Mouse (Mus musculus): ENCODE results near the gene Hsp90ab1.
A peak's percentile ranks its signal among the peaks of the same experiment; 100 is the strongest.

Gene Hsp90ab1

DNA sequence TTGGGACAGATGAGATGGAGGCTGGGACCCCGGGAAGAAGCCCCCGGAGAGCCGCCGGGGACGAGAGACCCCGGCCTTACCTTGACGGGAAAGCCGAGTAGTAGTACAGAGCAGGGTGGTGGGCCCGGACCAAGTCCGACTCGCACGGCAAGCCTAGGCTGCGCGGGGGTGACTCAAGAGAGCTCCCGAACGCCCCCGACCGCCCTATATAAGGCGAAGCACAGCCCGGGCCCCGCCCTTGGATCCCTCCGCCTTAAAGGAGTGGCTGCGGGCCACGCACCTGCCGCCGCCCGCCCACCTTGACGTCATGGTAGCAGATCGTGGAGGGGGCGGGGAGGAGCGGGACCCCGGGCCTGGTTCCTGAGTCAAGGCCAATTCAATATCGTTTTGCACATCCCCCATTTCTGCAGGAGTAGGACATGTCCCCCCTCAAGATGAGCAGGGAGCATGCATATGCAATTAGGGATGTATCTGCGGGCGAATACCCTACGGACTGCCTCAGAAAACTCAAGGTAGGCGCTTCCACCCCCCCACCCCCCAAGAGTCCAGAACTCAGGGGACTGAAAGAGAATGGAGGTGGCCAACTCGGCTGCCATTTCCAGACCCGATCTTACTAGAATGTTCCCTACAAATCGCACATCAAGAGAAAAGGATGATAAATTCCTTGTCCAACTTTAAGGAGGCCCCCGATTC, at the start of gene Hsp90ab1:
Hsp90ab1 (minus strand) TSS at position 185 of the 693 bp plus-strand sequence.
- peak; percentile 99 for DNase-seq (ENCODE audit: low spot score in 2 of 2)

DNA sequence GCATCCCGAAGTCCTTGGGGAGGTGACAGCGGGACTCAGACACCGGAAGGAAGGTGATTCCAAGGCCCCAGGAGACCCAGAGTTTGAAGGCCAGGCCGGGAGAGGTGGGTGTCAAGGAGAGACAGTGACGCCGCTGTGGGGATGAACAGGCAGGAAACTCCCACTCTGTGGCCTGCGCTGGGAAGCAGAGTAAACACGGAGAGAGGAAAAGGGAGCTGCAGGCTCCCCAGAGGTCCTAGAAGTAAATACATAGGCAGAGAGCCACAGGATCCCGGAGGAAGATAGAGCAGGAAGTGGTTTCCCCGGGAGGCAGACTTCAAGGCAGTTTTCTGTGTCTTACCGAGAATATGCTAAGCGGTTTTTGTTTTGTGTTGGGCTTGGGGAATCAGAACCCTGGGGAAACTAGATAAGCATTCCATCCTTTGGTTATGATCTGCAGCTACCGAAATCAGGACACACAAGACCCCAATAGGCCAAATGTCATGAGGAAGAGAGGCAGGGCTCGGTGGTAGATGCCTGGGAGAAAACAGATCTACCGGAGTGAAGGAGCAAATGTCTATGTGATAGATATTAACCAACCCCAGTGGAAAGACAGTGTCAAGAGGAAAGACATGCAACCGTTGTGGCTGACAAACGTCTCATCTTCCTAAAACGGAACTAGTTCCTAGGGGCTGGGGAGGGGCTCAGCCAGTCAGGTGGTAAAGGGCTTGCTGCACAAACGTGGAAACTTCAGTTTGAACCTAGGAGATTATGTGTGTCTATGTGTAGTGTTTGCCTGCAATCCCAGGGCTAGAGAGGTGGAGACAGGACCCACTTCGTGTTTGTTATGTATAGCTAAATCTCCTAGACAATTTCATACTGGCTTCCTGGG, 46.5 kb upstream of the Hsp90ab1 start:
- DNase-seq (ENCODE audit: low spot score in 2 of 2), result no peak

DNA sequence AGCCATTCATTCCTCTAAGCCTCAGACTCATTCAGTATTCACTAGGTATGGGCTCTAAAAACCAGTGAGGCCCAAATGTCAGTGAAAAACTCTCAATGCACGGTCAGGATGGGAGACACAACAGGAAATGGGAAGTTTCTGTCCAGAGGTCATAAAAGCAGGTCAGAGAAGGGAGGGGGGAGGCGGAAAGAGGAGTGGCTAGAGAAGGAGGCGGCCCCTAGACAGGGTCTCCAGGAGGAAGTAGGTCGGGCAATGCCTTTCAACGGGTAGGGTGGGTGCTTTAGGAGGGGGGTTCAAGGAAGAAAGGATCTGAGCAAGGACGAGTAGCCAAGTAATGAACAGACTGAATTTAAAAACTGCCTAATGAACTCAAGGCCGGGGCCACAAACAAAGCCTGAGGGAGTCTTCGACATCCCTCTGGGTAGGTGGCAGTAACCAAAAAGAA, 45.9 kb upstream of the Hsp90ab1 start:
- no peak for DNase-seq (ENCODE audit: low spot score in 2 of 2)

DNA sequence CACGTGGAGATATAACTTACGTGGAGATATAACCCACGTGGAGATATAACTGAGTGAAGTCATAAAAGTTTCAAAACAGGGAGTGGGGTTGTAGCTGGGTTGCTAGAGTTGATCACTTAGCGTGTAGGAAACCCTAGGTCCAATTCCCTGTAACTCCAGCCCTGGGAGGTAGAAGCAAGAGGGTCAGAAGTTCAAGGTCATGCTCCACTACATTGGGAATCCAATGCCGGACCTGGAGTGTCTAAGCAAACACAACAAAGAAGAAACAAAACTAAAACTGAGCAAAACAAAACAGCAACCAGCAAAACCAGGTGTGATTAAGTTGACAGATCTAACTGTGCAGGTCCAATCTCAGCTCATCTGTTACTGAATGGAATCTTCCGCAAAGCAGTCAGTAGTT, 44.6 kb upstream of the Hsp90ab1 start:
- DNase-seq (ENCODE audit: low spot score in 2 of 2), result no peak

DNA sequence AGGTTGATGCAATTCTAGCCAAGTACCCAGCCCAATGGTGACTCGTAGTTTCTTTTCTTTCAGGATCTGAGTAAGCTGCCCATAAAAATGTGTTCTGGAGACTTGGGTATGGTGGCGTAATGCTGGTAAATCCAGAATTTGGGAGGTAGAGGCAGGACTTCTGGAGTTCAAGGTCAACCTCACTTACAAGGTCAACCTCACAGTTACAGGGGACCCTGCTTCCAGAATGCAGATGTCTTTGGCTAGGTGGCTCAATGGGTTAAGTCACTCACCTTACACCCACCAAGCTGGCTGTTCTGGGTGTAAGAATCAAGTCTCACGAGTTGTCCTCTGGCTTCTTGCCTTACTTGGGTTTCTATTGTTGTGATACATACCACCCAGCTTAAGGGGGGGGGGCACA, 43.6 kb upstream of the Hsp90ab1 start:
- DNase-seq (ENCODE audit: low spot score in 2 of 2), result no peak

DNA sequence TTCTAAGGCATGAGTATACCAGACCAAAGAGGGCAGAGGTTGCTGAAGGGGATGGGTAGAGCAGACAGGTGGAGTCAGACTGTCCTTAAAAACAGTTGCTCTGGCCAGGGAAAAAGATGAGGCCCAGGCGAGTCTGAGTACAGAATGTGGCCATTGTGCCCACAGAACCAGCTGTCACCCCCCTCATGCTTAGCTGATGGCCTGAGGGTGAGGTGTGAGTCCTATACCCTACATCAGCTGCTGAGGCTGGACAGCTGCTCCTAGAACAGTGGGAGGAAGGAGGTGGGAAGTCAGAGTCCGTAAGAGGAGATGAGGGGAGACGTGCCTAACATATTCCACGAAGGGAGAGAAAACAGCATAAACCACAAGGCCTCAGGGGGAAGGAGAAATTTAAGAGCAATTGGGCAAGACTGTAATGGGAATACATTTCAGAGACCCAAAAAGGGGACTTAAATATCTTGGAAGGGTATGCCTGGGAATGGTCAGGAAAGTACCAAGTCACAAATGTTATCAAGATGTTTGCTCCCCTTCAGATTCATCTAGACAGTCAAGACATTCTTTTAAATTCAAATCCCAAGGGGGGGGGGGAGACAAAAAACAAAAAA, 43.1 kb upstream of the Hsp90ab1 start:
- no peak for DNase-seq (ENCODE audit: low spot score in 2 of 2)

DNA sequence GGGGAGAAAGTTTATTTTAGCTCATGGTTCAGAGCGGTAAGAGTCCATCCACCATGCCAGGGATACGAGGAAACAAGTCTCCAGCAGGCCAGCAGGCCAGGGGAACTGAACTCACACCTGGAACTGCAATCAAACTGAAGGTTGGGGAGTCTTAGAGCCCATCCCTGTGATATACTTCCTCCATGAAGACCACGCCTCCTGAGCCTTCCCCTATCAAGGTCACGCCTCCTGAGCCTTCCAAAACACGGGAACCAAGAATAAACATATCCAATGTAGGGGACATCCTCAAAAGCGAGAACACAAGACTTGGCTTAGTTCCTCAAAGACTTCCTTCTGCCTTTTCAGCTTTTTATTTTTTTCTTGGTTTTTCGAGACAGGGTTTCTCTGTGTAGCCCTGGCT, 39.9 kb upstream of the Hsp90ab1 start:
- no peak for DNase-seq (ENCODE audit: low spot score in 2 of 2)

DNA sequence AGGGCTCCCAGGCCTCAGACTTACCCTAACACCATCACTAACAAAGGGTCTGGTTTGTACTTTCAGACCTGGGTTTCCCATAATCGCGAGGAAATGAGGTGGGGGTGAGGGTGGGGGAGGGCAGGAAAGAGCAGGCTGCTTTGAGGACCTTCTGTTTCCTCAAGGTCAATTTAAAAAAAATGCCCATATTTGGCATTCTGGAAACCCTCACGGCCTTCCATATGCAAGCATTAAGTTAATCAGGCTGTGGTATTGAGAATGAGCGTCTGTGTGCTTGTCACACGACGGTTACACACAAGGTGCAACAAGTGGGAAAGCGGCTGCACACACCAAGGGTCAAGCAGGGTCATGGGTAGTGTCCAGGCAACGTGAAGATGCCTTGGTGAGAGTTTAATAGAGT, 38.9 kb upstream of the Hsp90ab1 start:
- no peak for DNase-seq (ENCODE audit: low spot score in 2 of 2)

DNA sequence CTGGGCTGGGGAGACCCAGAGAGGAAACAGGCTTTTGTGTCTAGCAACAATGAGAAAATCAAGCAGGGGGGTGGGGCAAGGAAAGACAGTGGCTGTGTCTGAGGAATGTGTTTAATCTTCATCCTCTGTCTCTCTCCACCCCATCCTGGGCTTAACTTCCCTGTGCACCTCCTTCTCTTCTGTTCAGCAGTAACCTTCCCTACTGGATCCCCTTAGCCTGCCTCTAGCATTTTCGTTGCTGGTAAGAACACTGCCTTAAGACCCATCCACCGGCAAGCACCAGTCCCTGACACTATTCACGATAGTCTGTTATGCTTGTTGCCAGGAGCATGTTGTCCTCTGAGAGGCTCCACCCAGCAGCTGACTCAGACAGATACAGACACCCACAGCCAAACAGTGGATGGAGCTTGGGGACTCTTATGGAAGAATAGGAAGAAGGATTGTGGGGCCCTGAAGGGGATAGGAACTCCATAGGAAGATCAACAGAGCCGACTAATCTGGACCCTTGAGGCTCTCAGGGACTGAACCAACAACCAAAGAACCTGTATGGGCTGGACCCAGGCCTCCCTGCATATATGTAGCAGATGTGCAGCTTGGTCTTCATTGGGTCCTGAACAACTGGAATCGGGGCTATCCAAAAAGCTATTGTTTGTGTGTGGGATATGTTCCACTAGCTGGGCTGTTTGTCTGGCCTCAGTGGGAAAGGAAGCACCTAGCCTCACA, 37.2 kb upstream of the Hsp90ab1 start:
- DNase-seq (ENCODE audit: low spot score in 2 of 2), result no peak

DNA sequence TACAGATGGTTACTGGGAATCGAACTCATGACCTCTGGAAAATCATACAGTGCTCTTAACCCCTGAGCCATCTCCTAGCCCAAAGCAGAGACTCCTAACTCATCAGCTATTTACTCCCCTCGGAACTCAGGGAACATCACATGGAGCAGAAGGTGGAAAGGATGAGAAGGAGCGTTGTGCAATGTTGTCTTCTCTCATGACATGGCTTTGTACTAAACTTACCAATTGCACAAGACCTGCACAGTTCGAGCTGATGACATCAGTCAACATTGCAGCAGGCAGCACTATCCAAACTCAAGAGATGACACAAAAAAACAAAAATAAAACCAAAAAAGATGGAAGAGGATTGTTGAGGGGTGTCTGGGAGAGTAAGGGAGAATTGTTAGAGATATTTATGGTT, 35.3 kb upstream of the Hsp90ab1 start:
- DNase-seq (ENCODE audit: low spot score in 2 of 2), result no peak

DNA sequence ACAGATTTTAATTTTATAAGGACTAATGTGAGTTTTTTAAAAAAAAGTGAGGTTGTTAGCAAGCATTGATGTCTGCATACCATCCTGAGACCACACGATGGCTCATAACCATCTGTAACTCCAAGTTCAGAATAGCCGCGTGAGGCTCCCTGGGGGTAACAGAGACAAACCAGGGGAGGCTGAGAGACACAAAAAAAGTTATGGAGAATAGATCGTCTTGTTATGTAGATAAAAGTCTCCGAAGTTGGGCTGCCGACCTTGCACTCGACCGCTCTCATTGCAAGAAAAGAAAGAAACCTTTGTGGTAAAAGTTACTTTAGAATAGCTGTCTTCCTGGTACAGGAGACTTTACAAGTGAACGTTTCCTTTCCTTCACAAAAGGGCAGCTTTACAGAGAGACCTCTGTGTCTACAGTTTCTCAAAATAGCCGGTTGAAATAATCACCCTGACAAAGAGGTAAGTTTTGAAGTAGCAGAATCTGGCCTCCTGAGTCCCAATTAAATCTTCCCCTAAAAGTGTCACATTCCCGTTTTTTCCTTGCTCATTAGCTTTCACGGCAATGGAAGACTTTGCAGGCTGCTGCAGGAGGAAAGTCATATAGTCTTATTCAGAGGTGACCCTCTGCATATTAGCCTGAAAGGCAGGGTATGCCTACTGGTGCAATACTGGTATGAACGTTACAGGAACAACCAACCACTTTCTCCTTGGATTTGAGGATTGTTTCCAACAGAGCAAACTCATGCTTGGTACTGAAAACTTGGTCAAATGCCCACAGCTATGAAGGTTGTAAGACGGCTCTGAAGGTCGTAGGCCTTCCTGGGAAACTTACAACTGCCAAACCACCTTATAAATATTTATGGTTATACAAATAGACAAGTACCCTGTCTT, 34.2 kb upstream of the Hsp90ab1 start:
- DNase-seq (ENCODE audit: low spot score in 2 of 2), result no peak

DNA sequence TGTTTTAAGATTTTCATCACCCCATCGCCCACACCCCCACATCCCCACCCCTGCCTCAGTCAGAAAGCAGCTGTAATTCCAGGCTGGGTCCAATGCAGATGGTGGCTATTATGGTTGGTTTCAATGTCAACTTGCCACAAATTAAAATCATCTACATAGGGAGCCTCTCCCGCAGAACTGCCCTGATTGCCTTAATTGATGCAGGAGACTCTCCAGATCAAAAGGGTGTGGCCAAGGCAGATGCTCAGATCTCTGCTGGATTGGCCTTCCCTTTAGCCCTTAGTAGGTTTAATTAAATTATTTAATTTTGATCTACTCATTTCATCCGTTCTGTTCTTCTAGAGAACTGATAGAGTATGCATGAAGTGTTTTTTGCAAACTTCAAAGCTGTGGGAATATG, 29.9 kb upstream of the Hsp90ab1 start:
- DNase-seq (ENCODE audit: low spot score in 2 of 2), result no peak

DNA sequence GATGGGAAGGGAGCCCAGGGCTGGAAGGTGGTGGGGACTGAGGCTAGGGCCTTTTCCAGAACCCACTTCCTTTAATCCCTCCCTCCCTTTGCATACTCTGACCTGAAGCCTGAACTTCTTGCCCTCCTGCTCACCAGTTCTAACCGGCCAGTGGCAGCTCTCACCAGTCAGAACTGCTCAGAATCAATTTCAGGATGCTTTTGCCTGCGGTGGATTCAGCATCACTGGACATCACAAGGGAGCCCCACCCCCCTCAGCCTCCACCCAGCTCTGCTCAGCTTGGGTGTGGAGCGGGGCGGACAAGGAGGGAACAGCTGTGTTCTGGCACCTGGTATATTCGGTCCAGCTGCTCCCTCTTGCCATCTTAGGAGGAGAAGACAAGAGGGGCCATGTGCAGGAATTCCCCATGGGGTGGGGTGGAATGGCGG, 28.8 kb upstream of the Hsp90ab1 start, which contains the start of gene Mymx:
Mymx (minus strand) TSS at position 226 of the 428 bp plus-strand sequence.
- DNase-seq (ENCODE audit: low spot score in 2 of 2), result no peak

DNA sequence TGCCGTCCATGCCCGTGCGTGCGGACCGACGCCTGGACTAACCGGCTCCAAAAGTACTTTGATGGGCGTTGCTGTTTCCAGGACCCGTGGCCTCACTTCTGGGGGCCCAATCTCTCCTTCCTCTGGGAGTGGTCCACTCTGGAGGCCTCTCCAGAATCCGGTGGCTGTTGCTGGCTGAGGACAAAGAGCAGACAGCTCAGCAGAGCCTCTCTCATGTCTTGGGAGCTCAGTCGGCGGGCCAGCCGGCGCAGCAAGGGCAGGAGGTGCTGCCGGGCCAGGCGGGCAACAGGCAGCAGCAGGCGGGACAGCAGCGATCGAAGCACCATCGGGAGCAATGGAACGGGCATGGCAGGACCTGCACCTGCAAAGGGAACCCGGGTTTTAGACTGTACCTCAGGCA, 28.3 kb upstream of the Hsp90ab1 start:
- no peak for DNase-seq (ENCODE audit: low spot score in 2 of 2)

DNA sequence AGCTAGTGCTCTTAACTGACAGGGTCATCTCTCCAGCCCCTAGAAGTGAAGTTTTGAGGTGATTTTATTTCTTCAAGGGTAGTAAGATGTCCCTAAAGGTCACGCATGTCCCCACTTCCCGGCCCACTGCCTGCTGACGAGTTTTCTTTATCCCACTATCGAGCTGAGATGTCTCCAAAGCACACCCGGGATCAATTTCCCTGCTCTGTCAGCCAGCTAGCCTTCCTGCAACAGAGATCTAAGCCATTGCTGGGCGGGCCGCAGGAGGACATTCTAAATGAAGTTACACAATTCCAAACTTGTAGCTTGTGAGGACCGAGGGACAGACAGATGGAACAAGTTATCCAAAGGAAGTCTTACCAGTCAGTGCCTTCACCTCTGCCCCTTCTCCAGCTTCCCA, 27.2 kb upstream of the Hsp90ab1 start:
- no peak for DNase-seq (ENCODE audit: low spot score in 2 of 2)

DNA sequence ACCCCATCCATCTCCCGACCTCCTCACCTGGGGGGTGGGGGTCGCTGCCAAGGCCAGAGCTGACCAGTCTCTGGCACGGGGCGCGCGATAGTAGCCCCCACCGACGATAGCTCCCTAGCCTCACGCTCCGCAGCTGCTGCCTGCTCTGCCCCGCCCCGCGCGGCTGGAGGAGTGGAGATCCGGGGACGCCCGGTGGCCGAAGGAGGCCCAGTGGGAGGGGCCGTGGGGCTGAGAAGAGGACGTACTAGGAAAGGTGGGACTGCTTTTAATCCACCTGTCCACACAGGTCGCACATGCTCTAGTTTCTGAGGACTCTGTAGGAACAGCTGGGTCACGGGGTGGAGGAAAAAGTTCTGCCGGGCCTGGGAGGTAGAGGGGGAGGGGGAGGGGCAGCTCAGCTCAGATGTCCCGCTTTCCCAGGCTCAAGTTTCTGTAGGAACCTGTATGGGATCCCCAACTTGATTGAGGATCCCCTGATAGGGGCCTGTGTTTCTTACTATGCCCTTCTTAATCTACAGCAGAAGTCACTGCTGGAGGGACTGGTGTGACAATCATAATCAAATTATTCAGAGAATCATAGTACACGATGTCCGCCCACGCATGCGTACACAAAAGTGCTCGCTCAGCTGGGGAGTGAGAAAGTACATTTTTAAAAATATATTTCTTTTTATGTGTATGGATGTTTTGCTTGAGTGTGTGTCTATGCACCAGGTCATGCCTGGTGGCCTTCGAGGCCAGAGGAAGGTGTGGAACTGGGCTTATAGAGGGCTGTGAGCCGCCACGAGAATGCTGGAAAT, 26.6 kb upstream of the Hsp90ab1 start, which contains the start of gene Slc29a1:
Slc29a1 (minus strand) TSS at position 161 of the 797 bp plus-strand sequence.
- DNase-seq (ENCODE audit: low spot score in 2 of 2), result peak in 1 of 2 experiments; percentile 65

DNA sequence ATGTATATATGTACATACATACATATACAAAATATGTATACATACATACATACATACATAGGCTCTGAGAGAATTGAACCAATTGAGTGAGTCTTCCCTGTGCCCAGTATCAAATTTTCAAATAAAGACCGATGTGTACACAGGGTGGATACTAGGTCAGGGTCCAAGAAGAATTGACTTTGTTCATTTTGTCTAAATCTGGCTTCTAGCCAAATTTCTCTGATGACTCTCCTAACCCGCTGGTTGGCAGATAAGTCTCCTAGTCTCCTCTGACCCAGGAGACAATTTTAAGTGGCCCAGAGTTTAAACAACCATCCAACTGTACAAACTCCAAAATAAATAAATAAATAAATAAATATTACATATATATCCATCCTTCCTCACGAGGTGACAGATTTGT, 25.8 kb upstream of the Hsp90ab1 start:
- DNase-seq (ENCODE audit: low spot score in 2 of 2), result no peak

DNA sequence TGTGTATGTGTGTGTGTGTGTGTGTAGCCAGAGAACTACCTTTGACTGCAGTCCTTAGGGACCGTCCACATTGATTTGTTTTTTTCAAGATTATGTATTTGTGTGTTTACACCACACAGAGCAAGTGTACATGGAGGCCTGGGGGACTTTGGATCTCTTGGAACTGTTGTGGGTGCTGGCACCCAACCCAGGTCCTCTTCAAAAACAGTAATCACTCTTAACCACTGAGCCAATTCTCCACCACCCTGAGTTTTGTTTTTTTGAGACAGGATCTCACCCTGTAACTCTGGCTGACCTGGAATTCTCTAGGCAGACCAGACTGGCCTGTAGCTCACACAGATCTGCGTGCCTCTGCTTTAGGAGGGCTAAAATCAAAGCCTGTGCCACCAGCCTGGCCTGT, 25.3 kb upstream of the Hsp90ab1 start:
- no peak for DNase-seq (ENCODE audit: low spot score in 2 of 2)

DNA sequence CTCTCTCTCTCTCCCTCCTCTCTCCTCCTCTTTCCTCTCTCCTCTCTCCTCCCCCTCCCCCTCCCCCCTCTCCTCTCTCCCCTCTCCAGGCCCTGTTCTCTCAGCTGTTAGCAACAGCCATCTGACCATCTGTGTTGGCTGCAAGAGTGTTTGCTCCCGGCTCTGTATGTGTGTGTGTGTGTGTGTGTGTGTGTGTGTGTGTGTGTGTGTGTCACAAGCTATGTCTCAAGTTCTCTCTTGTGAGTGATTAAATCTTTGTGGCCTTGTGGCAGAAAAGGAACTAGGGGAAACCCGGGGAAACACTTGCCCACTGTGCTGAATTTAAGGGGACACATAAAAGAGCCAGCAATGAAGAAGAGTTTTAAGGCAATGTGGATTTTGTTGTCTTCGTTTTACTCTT, 24.7 kb upstream of the Hsp90ab1 start:
- DNase-seq (ENCODE audit: low spot score in 2 of 2), result no peak
